Mouse (Mus musculus) brain, embryonic 14.5 days (tissue): Measurements from ENCODE around the gene Zbtb9. TPM values are rescaled to one million over a fixed set of nuclear protein-coding genes. Genes with fewer than 3 reads are reported as not detected.
"Not testable (repeated sequence)": the region's sequence is repeated elsewhere in the genome, so short reads cannot be mapped to it uniquely, and the experiment has no call there.

Experiments used
- DNase-seq: peaks from one replicate; pipeline ENCODE4 v3.0.0-alpha.2; 2011; ENCODE audit warnings: low read depth
- CTCF ChIP-seq: fragments of 200-500 bp; IDR thresholded peaks from 2 replicates; pipeline ENCODE4 v1.5.1; 2012; ENCODE audit warnings: inconsistent platforms, mild to moderate bottlenecking, moderate library complexity, borderline replicate concordance; ENCODE audit not compliant: insufficient read depth, insufficient read length; ENCODE audit errors: extremely low read depth
- POLR2A ChIP-seq: fragments of 200-500 bp; IDR thresholded peaks from 2 replicates; pipeline ENCODE4 v1.6.1; 2012; ENCODE audit warnings: mild to moderate bottlenecking, inconsistent platforms, borderline replicate concordance; ENCODE audit not compliant: poor library complexity, insufficient read depth, insufficient read length, severe bottlenecking; ENCODE audit errors: extremely low read depth
- polyA plus RNA-seq: library from polyadenylated mRNA; depleted of rRNA; stranded (reverse); fragments of >200 nt; gene quantifications from 2 replicates; pipeline ENCODE4 v1.2.3, GENCODE M21; 2012; rRNA removed

Gene Zbtb9
- 22.9 and 25.1 TPM in 2 replicates for polyA plus RNA-seq

GRCm38 (mm10) chr17:26972703-26973574 lies at the start of gene Zbtb9:
Gene Zbtb9, plus strand, starts transcription at chr17:26973167.
- TF ChIP-seq POLR2A (peak; percentile 85), CTCF (no peak)
- DNase-seq: peak; percentile 98

- not testable (repeated sequence) for DNase-seq
Observed at GRCm38 (mm10) chr17:26925414-26925813, 47.6 kb upstream of the Zbtb9 start.

DNA sequence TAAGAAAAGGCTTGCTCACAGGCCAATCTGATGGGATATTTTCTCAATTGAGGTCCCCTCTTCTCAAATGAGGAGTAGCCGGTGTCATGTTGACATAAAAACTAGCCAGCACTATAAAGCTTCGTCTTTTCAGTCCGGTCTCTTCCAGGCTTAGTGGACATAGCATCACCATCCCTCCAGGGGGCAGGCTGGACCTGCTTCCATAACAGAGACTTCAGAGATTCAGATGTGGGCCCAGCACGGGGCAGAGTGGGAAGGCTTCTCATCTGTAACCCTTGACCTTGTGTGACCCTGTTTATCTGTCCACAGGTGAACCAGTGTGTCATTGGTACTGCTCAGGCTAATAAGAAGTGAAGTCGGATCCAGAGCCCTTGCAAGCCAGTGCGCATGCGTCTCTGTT lies 41.2 kb upstream of the Zbtb9 start:
- peak; percentile 34; the same call in 1 of the 2 replicates for TF ChIP-seq CTCF
- peak; percentile 53 for DNase-seq

- no peak for TF ChIP-seq CTCF
- peak; percentile 52; the same call in 1 of the 2 replicates for TF ChIP-seq POLR2A
- peak; percentile 94 for DNase-seq
Observed at GRCm38 (mm10) chr17:26932839-26933398, 40.0 kb upstream of the Zbtb9 start, which contains the start of gene Phf1. Gene Phf1, plus strand, starts transcription at chr17:26933052.

- TF ChIP-seq CTCF: no peak
- no peak for TF ChIP-seq POLR2A
- DNase-seq: no peak
Observed at GRCm38 (mm10) chr17:26933419-26933818, 39.5 kb upstream of the Zbtb9 start.

DNA sequence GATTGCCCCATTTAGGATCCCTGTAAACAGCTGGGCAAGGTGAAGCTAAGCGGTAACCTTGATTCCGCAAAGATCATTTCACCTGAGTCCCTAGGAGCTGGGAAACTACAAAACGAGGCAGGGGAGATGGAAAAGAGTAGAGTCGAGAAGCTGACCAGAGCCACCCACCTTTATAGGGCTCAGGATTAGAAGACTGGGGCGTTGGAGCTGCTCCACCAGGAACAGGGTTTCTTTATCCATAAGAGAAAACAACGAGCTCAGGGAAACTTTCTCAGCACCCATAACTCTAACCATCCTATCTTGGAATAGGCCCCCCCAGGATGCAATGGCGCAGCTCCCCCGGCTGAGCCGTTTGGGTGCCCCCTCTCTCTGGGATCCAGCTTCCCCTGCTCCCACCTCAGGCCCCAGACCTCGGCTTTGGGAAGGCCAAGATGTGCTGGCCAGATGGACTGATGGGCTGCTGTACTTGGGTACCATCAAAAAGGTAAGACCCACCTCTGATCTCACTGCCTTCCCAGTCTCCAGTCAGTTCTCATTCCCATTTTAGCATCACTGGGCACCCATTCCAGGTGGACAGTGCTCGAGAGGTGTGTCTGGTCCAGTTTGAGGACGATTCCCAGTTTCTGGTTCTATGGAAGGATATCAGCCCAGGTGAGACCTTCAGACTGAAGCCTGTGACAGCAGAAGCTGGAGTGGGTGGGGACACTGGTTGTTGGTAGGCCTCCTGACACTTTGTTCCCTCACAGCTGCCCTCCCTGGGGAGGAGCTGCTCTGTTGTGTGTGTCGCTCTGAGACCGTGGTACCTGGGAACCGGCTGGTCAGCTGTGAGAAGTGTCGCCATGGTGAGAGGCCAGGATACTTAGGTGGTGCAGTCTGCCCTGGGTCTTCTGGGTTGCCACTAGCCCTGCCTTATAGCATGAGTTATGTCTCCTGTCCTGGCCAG lies 38.8 kb upstream of the Zbtb9 start:
- no peak for DNase-seq
- TF ChIP-seq POLR2A (no peak), CTCF (no peak)

DNA sequence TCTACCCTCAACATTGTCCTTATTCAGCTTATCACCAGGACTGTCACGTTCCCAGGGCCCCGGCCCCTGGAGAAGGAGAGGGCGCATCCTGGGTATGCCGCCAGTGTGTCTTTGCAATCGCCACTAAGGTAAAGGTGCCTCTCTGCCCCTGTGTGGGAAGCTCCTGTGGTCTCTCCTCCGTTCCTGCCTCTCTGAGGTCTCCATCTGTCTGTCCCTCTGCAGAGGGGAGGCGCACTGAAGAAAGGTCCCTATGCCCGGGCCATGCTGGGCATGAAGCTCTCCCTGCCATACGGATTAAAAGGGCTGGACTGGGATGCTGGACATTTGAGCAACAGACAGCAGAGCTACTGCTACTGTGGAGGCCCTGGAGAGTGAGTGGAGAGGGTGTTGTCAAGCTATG lies 37.9 kb upstream of the Zbtb9 start:
- no peak for TF ChIP-seq CTCF
- TF ChIP-seq POLR2A: no peak
- DNase-seq: no peak

GRCm38 (mm10) chr17:26936453-26936852 lies 36.5 kb upstream of the Zbtb9 start:
- TF ChIP-seq POLR2A: no peak
- no peak for TF ChIP-seq CTCF
- no peak for DNase-seq

DNA sequence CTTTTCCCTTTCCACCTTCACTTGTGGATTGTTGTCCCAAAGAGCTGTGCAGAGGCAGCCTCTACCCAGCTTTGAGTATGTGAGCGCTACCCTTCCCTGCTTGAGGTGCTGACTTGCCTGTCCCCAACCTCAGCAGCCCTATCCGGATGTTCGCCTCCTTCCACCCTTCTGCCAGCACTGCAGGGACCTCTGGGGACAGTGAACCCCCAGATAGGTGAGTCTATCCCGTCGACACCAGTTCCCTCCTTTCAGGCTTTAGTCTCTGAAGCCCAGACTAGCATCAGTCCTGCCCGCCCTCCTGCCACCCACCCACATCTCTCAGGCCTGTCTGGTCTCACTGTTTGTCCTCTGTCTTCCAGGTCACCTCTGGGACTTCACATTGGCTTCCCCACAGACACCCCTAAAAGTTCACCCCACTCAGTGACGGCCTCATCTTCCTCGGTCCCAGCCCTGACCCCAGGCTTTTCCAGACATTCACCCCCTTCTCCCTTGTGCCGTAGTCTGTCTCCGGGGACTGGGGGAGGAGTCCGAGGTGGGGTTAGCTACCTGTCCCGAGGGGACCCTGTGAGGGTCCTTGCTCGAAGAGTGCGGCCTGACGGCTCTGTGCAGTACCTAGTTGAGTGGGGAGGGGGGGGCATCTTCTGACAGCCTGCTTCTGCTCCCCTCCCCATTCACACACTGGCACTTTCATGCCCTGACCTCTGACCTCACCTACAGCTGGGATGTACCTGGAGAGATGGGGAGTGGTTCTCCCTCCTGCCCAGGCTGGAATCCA lies 35.9 kb upstream of the Zbtb9 start:
- no peak for DNase-seq
- TF ChIP-seq POLR2A: no peak
- no peak for TF ChIP-seq CTCF

- no peak for TF ChIP-seq CTCF
Observed at GRCm38 (mm10) chr17:26937883-26938695, 34.9 kb upstream of the Zbtb9 start.

GRCm38 (mm10) chr17:26938731-26939130 lies 34.2 kb upstream of the Zbtb9 start:
- TF ChIP-seq CTCF (no peak), POLR2A (no peak)
- DNase-seq: no peak

More at GRCm38 (mm10) chr17:26937883-26938695, 34.9 kb upstream of the Zbtb9 start:
- no peak for DNase-seq
